Mouse (Mus musculus): ENCODE results near the gene Gm49630. TPM values are rescaled to one million over a fixed set of nuclear protein-coding genes. Genes with fewer than 3 reads are reported as not detected.
"Not testable (repeated sequence)": the region's sequence is repeated elsewhere in the genome, so short reads cannot be mapped to it uniquely, and the experiment has no call there.

Gm49630 gene
- polyA plus RNA-seq, 1 experiment from 2014 or later, result not detected

GRCm38 (mm10) chr17:7395671-7396070 is 23.9 kb upstream of the Gm49630 start:
- H3K4me1 ChIP-seq (ENCODE audit: control insufficient read depth, insufficient read depth, low read length); H3K4me3 ChIP-seq (ENCODE audit: low read depth, low read length); H3K27ac ChIP-seq (ENCODE audit: low read depth, low read length); ATAC-seq (ENCODE audit: insufficient read depth, low FRiP score, low TSS enrichment); DNase-seq (ENCODE audit: low spot score); H3K27me3 ChIP-seq (ENCODE audit: control insufficient read depth, insufficient read depth, low read length); H3K36me3 ChIP-seq (ENCODE audit: control insufficient read depth, insufficient read depth, low read length); H3K4me2 ChIP-seq (ENCODE audit: low read depth); H3K9me3 ChIP-seq (ENCODE audit: control insufficient read depth, low read length); H3K9ac ChIP-seq (ENCODE audit: low read length): not testable (repeated sequence)
- WGBS, result 95% methylated on average over 6 of the region's 8 CpGs

- H3K27me3 ChIP-seq (ENCODE audit: control insufficient read depth, insufficient read depth, low read length); H3K9me3 ChIP-seq (ENCODE audit: control insufficient read depth, low read length); DNase-seq (ENCODE audit: low spot score); H3K36me3 ChIP-seq (ENCODE audit: control insufficient read depth, insufficient read depth, low read length); H3K4me1 ChIP-seq (ENCODE audit: control insufficient read depth, insufficient read depth, low read length); H3K4me2 ChIP-seq (ENCODE audit: low read depth); ATAC-seq (ENCODE audit: insufficient read depth, low FRiP score, low TSS enrichment); H3K27ac ChIP-seq (ENCODE audit: low read depth, low read length); H3K4me3 ChIP-seq (ENCODE audit: low read depth, low read length); H3K9ac ChIP-seq (ENCODE audit: low read length): not testable (repeated sequence)
- WGBS, result 92% methylated on average over 7 of the region's 7 CpGs
Observed at GRCm38 (mm10) chr17:7395116-7395515, 23.3 kb upstream of the Gm49630 start.

- WGBS, result 90% methylated on average over 7 of the region's 7 CpGs
Observed at GRCm38 (mm10) chr17:7389898-7390297, 18.1 kb upstream of the Gm49630 start.

GRCm38 (mm10) chr17:7388958-7389356 is 17.2 kb upstream of the Gm49630 start:
- H3K4me3 ChIP-seq (ENCODE audit: low read depth, low read length); H3K4me2 ChIP-seq (ENCODE audit: low read depth); H3K27me3 ChIP-seq (ENCODE audit: control insufficient read depth, insufficient read depth, low read length); H3K4me1 ChIP-seq (ENCODE audit: control insufficient read depth, insufficient read depth, low read length); DNase-seq (ENCODE audit: low spot score); H3K27ac ChIP-seq (ENCODE audit: low read depth, low read length); H3K9ac ChIP-seq (ENCODE audit: low read length); ATAC-seq (ENCODE audit: insufficient read depth, low FRiP score, low TSS enrichment); H3K9me3 ChIP-seq (ENCODE audit: control insufficient read depth, low read length); H3K36me3 ChIP-seq (ENCODE audit: control insufficient read depth, insufficient read depth, low read length): not testable (repeated sequence)
- WGBS, result 91% methylated on average over 6 of the region's 8 CpGs

More at GRCm38 (mm10) chr17:7389898-7390297, 18.1 kb upstream of the Gm49630 start:
- H3K4me2 ChIP-seq (ENCODE audit: low read depth); H3K9ac ChIP-seq (ENCODE audit: low read length); H3K4me1 ChIP-seq (ENCODE audit: control insufficient read depth, insufficient read depth, low read length); H3K36me3 ChIP-seq (ENCODE audit: control insufficient read depth, insufficient read depth, low read length); H3K4me3 ChIP-seq (ENCODE audit: low read depth, low read length); H3K9me3 ChIP-seq (ENCODE audit: control insufficient read depth, low read length); H3K27ac ChIP-seq (ENCODE audit: low read depth, low read length); H3K27me3 ChIP-seq (ENCODE audit: control insufficient read depth, insufficient read depth, low read length); DNase-seq (ENCODE audit: low spot score); ATAC-seq (ENCODE audit: insufficient read depth, low FRiP score, low TSS enrichment): not testable (repeated sequence)

DNA sequence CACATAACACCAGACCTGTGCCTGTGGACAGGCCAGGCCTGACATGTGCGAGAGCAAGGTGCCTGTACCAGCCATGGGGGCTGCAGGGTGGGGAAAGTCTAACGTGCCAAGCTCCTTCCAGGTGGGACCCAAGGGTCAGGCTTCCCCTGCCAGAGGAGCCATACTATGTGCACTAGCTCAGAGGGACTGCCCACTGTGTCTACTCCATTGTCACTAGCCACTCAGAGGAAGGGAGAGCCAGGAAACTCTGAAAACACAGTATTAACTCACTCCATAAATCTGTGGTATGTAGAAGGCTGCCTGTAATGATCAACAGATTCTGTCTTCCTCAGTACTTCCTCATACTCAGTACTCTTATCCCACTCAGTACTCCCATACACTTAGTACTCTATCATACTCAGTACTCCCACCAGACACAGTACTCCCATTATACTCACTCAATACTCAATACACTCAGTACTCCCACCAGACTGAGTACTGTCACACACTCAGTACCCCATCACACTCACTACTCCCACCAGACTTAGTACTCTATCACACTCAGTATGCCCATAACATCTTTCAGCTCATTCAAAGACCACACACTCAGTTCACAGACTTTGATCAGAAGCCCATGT is 16.7 kb upstream of the Gm49630 start:
- not testable (repeated sequence) for ATAC-seq (ENCODE audit: insufficient read depth, low FRiP score, low TSS enrichment)
- no CpG with 5 or more reads among the region's 2 CpGs for WGBS

GRCm38 (mm10) chr17:7386016-7386415 is 14.2 kb upstream of the Gm49630 start:
- H3K4me1 ChIP-seq (ENCODE audit: control insufficient read depth, insufficient read depth, low read length), result not testable (repeated sequence)

More for the DNA sequence above, 16.7 kb upstream of the Gm49630 start:
- not testable (repeated sequence) for H3K4me2 ChIP-seq (ENCODE audit: low read depth); H3K9me3 ChIP-seq (ENCODE audit: control insufficient read depth, low read length); H3K36me3 ChIP-seq (ENCODE audit: control insufficient read depth, insufficient read depth, low read length); H3K9ac ChIP-seq (ENCODE audit: low read length); H3K27ac ChIP-seq (ENCODE audit: low read depth, low read length); H3K27me3 ChIP-seq (ENCODE audit: control insufficient read depth, insufficient read depth, low read length); H3K4me3 ChIP-seq (ENCODE audit: low read depth, low read length); H3K4me1 ChIP-seq (ENCODE audit: control insufficient read depth, insufficient read depth, low read length); DNase-seq (ENCODE audit: low spot score)

GRCm38 (mm10) chr17:7385364-7385763 is 13.6 kb upstream of the Gm49630 start, which contains the start of gene Unc93a2:
TSS of gene Unc93a2 (minus strand) at chr17:7385464.
- not testable (repeated sequence) for H3K4me1 ChIP-seq (ENCODE audit: control insufficient read depth, insufficient read depth, low read length); H3K27me3 ChIP-seq (ENCODE audit: control insufficient read depth, insufficient read depth, low read length); H3K9me3 ChIP-seq (ENCODE audit: control insufficient read depth, low read length); H3K27ac ChIP-seq (ENCODE audit: low read depth, low read length); H3K36me3 ChIP-seq (ENCODE audit: control insufficient read depth, insufficient read depth, low read length); H3K9ac ChIP-seq (ENCODE audit: low read length); DNase-seq (ENCODE audit: low spot score); H3K4me2 ChIP-seq (ENCODE audit: low read depth); ATAC-seq (ENCODE audit: insufficient read depth, low FRiP score, low TSS enrichment); H3K4me3 ChIP-seq (ENCODE audit: low read depth, low read length)
- 83% methylated on average over 3 of the region's 3 CpGs for WGBS

More at GRCm38 (mm10) chr17:7386016-7386415, 14.2 kb upstream of the Gm49630 start:
- not testable (repeated sequence) for H3K9me3 ChIP-seq (ENCODE audit: control insufficient read depth, low read length); H3K4me2 ChIP-seq (ENCODE audit: low read depth); H3K36me3 ChIP-seq (ENCODE audit: control insufficient read depth, insufficient read depth, low read length); H3K4me3 ChIP-seq (ENCODE audit: low read depth, low read length); H3K27ac ChIP-seq (ENCODE audit: low read depth, low read length); H3K9ac ChIP-seq (ENCODE audit: low read length); H3K27me3 ChIP-seq (ENCODE audit: control insufficient read depth, insufficient read depth, low read length)
- 72% methylated on average over 8 of the region's 8 CpGs for WGBS
- ATAC-seq (ENCODE audit: insufficient read depth, low FRiP score, low TSS enrichment) (peak; percentile 35; the same call in 1 of the 2 replicates), DNase-seq (ENCODE audit: low spot score) (peak; percentile 41)

GRCm38 (mm10) chr17:7383167-7384143 is 11.7 kb upstream of the Gm49630 start:
- H3K27ac ChIP-seq (ENCODE audit: low read depth, low read length); H3K4me3 ChIP-seq (ENCODE audit: low read depth, low read length); ATAC-seq (ENCODE audit: insufficient read depth, low FRiP score, low TSS enrichment); H3K4me2 ChIP-seq (ENCODE audit: low read depth); H3K9me3 ChIP-seq (ENCODE audit: control insufficient read depth, low read length); H3K9ac ChIP-seq (ENCODE audit: low read length); DNase-seq (ENCODE audit: low spot score); H3K36me3 ChIP-seq (ENCODE audit: control insufficient read depth, insufficient read depth, low read length); H3K27me3 ChIP-seq (ENCODE audit: control insufficient read depth, insufficient read depth, low read length); H3K4me1 ChIP-seq (ENCODE audit: control insufficient read depth, insufficient read depth, low read length): not testable (repeated sequence)
- WGBS, result 79% methylated on average over 9 of the region's 13 CpGs

Data from neural tube, embryonic 11.5 days (tissue).